Mouse (Mus musculus) adrenal gland, postnatal 25 days (tissue): ENCODE results near the gene Adgrv1. TPM values are rescaled to one million over a fixed set of nuclear protein-coding genes. Genes with fewer than 3 reads are reported as not detected.

Source experiments
- DNase-seq: peaks from one replicate; pipeline ENCODE4 v3.0.0; 2021; ENCODE audit warnings: mixed read lengths
- total RNA-seq: library from RNA; stranded (reverse); gene quantifications from 2 replicates; pipeline ENCODE4 v1.2.3, GENCODE M21; 2021

Gene Adgrv1
- total RNA-seq, 1 experiment from 2014 or later = 6.5 TPM

DNA sequence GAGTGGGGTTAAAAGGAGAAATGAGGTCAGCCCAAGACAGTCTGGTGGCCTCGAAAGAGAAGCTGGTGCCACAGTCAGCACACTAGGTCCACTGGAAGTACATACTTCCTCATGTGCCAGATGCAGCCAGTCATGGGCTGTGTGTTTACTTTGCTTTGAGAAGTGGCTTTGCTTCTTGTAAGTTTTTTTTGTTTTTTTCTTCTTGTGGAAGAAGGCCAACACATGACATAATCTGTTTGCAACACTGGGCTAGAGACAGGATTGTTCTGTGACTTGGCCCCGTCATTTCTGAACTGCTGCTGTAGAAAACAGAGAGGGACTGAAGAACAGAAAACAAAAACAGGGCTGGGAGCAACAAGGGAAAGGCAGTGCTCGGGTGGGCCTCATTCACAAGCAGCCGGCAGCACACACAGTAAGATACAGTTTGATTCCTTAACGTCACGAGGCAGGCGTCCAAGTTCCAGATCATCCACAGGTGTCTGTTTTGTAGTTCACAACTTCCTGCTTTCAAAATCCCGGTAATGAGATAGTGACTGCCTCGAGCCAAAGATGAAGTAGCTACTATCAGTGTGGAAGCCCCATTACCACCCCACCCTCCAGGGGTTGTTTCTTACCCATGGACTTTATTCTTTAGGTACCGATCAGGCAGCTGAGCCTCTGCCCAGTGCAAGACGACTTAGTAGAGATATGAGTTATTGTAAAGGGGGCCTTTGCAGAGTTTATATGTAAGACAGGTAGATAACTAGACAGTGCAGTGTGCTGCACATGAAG is 496.1 kb downstream of the Adgrv1 start:
- no peak for DNase-seq

DNA sequence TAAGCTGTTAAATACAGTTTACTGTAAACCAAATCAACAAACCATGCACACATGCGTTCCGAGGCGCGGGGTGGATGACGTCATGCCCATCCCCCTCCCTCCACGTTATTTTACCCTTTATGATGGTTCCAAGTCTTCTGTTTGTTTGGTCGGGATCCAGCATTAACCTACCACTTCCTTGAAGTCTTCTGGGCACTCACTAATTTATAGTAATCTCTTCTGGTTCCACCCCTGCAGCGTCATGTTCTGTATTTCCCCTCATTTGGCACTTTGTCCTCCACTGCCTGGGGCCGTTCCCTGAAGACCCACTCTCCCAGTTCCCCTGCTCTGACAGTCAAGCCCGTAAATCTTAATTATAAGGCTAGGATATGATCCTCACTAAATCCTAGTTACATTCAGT is 497.0 kb downstream of the Adgrv1 start:
- no peak for DNase-seq

DNA sequence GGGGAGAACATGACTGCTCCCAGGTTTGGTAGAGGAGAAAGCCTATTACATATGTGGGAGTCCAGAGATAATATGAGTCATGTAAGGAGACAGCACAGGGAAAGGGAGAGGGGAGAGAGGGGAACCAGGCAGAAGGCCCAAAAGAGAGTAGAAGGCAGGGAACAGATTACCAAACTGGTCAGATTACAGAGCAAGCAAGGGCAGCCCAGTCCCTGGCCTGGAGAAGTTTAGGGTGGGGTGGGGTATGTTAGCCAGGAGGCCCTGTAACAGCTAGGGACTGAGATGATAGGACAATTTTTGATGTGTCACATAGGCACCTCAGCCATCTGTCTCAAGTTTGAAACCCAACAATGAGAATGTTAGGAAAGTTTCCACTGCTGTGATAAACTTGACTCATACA is 498.5 kb downstream of the Adgrv1 start:
- DNase-seq = no peak

DNA sequence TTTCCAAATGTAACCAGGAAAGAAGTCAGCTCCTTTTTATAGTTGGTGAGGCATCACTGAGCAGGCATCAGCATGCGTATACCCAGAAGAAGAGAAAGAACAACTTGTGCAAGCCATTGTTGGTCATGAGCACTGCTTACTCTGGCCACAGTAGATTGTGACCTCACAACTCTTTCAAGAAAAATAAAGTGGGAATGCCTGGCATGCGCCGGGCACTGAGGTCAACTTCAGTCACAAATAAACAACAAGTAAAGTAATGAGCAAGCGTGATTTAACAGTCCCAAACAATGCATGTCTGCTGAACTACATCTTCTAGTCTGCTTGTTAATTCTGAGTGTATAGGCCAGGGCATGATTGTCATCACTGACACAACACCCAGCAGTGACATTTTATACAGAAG is 499.6 kb downstream of the Adgrv1 start:
- DNase-seq = no peak

DNA sequence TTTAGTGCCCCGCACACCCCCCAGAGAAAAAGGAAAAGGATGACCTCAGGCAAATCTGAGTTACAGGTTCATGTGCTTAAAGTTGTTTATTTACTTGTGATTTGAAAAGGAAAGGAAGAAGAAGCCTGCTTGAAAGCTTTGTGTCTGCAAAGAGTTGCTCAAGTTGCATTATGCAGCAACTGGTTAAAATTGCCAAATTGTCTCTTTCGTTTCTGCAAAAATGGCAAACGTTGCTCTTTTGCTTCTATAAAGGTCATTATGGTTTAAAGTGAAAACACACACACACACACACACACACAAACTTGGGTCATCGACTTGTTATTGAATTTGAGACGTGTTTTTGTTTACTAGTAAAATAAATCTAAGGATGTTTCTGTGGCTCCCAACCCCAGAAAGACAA is 500.3 kb downstream of the Adgrv1 start:
- no peak for DNase-seq

DNA sequence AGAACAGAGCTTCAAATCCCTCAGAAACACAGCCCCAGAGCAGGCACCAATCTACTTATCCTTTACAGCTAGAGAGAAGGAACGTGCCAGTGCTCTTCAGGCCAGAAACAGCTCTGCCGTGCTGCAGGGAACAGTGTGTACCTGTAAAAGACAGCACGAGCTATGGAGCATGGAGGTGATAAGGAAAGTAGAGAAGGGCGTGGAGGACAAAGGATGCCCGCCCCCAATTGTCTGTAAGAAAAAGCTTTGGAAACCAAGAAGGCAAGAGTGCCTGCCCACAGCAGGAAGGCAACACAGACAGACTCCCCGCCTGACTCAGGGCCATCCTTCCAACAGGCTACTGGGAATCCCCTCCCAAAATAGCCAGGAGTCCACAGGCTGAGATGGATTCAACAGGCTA is 501.1 kb downstream of the Adgrv1 start:
- no peak for DNase-seq

DNA sequence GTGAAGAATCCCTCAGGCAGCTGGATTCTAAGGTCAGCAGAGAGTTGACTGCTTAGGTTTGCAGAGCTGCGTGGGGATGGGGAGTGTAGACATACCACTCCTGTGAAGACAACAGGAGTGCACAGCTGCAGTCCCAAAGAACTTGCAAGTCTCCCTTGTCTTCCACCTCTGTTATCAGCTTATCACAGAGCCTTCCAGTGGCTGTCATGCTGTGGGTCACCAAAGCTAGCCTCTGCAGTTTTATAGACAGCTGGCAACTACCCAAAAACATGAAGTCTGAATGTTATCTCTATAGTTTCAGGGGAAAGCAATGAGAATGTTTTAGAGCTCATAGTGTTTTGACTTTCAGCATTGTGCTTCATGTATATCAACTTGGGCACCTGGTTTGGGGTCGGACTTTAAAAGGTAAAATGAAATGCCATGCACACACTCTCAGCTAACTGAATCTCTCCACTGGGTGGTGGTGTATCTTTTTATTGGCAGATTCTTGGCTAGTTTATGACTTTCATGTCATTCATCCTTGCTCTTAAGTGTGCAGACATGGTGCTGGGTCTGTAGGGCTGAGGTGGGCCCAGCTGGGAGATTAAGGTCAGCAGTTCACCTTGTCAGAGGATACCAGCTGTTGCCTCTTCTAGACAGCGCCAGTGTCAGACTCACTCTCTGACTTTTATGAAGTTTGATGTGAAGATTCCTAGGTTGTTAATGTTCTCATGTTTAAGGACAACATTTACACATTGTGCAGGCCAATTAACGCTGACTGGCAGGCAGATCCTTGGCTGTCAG is 502.0 kb downstream of the Adgrv1 start:
- DNase-seq = no peak

DNA sequence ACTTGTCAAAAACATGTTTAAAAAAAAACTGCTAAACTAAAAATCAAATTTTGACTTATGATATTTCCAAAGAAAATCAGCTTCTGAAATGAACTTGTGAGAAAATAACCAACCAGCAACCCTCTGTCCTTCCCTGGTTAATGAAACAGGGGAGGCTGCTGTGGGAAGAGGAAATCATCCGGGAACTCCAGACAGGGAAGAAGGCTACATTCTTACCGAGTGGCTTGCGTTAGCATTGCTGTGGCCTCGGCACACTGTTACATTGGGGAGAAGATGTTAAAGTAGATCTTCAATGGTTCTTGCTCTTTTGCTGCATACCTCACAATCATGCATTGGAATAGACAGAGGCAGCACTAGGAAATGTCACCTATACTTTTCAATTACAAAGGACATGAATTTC is 507.1 kb downstream of the Adgrv1 start:
- DNase-seq = no peak

DNA sequence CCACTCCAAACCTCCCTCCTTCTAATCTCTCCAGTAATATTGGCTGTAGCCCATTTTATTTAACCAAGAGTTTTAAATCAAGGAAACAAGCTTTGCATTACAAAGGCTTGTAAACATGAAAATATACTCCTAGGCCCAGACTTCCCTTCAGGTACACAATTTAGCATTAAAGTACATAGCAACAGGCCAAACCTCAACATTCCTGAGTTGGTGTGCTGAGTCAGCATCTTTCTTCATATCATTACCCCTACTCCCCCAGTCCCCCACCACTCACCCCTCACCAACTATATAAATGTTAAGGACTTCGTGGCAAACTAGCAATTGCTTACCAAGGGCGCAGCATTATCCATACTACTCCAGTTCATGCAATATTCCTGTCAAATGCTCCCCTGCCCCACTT is 510.7 kb downstream of the Adgrv1 start:
- DNase-seq = no peak

DNA sequence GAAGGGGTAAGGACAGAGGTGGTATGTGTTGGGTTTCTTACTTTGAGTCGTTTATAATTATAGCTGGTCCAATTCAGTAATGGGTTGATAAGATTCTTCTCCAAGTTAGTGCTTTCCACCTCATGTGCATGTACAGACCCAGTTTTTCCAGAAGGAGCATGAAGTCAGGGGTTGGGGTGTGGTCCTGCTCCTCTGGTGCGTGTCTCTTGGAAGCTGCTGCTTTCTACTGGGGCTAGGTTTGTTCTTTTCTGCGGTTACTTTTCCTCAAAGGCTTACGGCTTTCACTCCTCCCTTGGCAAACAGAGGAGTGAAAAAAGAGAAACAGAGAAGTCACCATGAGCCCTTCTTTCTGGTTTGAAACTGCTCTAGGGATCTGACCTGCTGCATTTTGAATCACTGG is 522.5 kb downstream of the Adgrv1 start:
- DNase-seq = no peak

DNA sequence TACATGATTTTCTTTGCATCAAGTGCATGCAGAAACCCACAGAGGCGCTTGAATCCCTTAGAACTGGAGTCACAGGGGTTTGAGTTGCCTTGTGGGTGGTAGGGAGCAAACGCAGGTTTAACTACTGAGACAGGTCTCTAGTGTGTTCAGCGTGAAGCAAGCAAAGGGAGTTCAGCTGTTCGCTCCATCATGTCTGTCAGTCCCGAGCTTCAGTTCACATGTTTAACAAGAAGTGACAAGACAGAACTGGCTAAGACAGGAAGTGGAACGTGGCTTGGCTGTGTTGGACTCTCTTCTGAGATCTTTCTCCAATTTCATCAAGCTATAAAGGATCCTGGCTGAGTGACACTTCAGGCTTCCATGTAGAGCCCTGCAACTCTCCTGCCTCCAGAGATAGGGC is 523.3 kb downstream of the Adgrv1 start:
- DNase-seq = no peak

DNA sequence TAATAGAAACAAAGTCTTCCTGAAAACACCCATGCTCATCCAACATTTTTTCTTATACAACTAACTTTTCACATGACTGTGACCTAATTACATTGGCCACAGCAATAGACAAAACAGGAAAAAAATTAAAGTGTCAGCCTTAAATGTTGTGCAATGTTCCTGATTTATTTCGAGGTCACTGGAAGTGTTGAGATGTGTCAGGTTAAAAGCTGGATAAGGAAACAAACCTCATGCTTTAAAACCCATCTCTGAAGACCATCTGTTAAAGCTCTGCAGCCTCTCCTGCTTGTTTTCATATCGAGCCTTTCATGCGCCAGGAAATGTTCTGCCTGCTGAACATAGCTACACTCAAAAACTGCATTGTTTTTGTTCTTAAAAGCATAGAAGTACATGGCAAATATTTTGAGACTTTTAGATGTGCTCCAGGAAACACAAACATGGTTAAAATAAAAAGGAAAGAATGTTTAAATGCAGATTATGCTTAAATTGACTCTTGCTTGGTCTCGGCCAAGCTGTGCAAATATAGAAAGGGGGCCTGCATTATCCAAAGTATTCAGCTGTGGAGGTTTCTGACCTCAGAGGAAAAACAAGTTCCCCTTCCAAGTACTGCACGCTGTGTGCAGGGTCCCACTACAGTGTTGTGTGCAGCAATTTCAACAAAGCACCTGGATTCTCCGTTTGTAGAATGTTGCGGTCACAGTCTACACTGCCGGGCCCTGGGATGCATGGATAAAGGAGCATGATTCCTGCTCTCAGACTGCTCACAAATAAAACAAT is 524.2 kb downstream of the Adgrv1 start:
- no peak for DNase-seq

DNA sequence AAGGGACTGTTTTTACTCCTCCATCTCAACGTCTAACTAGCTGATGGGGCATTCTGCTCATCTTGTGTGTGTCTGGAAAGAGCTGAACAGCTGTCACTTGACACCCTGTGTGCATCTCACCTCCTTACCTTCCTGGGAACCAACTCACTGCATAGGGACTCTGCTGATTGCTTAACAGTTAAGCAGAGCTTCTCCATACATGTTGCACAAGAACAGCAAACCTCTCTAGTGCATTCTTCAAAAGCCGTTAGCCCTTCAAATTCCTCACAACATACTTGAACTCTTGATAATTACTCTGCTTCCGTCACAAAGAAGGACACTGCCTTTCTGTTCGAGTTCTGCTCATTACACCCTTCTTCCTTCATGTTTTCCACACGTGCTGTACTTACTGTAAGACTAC is 525.5 kb downstream of the Adgrv1 start:
- DNase-seq = no peak

DNA sequence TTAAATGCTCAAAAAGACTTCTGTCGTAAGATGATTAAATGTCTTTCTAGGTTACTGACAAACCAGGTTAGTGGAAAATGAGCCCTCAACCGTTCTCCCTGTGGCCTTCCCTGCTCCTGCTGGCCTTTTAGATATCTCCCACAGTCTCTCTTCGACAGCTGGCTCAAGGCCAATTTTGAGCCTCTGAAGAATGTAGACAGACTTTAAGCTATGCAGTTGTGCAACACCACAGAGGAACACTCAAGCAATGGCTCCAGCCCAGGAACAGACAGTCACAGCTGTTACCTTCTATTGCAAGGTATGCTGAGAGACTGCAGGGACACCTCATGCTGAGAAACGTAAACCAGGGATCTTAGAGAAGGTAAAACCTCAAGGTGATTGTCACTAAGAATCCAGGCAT is 529.2 kb downstream of the Adgrv1 start:
- DNase-seq = peak; percentile 58

DNA sequence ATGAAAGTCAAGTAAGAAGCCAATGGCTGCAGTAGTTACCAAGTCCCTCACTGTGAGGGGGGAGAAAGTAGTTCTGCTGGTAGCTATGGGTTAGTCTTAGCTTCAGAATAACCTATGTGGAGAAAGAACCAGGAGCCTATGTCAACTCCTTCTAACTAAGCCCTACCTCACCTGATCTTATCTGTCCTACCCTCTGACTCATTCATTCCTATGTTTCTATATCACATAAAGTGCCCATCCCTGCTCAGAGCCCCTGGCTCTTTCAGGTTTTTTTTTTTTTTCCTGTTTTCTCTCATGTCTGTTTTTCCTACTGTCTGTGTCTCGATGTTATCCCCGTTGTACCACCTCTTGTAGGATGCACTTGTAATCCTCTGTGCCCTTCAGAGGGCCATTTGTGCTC is 536.5 kb downstream of the Adgrv1 start:
- no peak for DNase-seq

DNA sequence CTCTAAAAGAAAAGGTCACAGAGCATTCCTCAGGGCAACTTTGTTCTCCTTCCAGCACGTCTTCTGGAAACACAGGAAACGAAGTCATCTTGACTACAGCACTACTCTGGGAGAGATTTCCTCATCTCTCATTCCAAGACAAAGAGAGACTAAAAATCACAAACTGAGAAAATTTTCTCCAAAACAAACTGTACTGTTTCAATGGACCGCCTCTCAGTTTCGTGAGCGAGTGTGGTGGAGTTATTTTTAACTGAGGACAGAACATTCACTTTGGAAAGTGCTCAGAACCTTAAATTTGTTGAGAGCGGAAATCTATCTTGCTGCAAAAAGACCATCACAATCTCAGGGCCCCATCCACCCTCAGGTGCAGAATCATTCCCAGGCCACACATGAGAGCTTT is 538.4 kb downstream of the Adgrv1 start:
- DNase-seq = no peak

DNA sequence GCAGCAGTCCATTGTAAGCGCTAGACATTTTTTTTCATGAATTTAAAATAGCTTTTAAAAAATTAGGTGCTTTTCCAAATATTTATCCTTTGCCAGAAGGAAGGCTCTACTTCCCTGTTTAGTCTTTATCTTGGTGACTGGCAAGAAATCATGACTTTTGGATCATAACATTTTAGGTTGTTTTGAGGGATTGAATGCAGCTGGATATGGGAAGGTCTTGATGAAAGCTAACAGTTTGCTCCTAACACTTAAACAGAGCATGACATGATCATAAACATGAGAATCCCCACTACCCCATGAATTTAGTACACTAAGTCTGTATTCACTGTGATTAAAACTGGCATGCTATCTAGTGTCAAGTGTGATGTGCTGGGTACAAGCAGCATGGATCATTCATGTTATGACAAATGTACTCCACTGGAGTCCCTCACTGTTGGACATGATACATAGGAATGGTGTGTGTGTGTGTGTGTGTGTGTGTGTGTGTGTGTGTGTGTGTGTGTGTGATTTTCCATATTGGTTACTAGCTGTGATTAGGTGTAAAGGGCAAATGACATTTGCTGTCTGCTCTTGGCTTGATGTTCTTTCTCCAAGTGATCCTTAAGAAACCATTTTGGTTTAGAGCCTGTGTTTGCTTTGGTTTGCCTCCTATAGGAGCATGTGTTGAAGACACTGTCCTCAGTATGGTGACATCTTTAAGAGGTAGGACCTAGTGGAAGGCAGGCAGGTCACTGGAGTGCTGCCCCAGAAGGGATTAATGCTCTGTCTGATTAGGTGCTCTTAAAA is 542.7 kb downstream of the Adgrv1 start:
- no peak for DNase-seq

DNA sequence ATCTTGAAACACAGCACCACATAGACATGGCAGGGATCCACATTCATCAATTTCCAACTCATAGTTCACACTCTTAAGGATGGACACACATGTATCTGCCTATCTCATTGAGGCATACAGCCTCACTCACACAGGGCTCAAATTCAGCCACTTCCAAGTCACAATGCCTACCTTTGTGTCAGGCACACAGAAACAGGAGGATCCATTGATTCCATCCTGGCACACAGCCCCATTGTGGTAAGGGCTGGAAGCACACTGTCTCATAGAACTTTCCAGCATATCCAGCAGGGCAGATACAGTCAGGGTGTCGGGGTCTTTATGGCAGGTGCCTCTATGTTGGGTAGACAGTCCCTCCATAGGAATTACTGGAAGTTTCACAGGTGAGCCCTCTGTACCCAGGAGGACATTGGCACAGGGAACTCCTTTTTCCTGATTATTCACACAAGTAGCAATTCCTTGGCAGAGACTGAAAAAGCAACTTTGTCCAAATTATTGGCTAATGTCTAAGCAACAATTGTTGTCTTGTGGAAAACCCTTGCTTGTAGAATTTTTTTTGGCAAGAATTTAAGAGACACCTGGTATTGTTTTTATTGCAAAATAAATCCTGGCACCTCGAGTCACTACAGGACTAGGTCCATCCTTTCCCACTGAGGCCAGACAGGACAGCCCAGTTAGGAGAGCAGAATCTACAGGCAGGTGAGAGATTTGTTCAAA is 545.8 kb downstream of the Adgrv1 start:
- no peak for DNase-seq

DNA sequence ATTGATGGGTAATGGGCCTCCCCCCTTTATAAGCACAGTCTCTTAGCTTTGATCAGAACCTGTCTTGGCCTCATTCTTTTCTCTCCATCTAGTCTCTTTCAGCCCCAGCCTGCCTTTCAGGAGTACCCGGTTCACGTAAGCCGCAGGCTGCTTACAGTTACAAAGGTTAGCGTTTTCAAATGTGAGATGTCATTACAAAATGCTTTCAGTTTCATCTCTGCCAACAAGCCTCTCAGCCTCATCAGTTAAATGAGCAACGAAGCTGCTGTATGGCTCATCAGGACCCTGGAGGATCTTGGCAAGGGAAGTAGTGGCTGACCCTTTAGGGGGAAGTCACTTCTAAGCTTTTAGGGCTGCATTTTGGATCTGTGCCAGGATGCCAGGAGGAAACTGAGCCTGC is 560.7 kb downstream of the Adgrv1 start:
- DNase-seq = no peak

DNA sequence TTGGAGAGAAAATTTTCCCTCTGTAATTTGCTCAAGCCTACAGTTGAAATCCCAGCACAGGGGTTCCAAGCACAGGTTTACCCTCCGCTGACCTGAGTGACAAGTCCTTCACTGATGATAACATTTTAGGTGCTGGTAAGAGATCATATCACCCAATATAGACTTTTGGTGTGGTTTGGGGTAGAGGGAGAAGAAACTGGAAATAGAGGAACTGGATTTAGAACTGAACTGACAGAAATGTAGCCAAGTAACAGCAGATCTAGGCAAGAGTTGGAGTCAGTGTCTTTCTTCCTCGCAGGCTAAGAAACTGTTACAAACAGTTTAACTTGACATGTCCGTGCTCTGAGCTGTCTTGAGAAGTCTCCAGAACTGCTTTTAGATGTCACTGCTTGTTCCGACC is 581.5 kb downstream of the Adgrv1 start:
- no peak for DNase-seq

DNA sequence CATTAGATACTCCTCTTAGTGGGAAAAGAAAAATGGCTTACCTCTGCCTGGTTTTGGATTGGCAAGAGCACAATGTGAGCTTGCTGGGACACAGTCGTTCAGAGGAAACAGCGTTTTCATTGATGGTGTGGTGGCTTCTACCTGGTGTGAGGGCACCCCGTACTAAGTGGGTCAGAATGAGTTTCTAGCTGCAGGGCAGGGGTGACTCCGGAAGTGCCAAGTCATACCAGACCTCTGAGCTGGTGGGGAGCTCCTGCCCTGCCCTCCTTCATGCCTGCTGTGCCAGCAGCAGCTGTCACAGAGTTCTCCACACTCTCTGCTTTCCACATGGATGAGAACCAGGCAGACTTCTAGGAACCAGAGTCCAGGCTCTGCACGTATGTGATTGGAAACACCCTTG is 582.0 kb downstream of the Adgrv1 start:
- DNase-seq = no peak

DNA sequence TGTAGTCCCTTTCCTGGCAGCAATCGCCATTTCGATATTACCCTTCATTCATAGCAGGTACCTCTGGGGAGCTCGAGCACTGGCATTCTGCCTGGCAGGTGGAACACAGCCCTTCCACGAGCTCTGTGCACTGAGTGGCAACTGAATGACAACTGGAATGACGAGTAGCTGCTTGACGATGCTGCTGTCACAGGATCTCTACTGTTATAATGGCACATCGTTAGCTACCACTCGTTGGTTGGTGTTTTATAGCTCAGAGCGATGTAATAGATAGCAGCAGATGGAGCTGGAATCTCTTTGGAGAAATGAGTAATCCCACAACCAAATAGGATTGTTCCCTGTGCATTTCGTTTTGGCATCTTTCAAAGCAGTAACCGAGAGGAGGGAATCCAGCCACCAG is 587.6 kb downstream of the Adgrv1 start:
- DNase-seq = no peak
